Mouse (Mus musculus) retina, adult 2 months (tissue): Measurements from ENCODE around the gene Atp8b2.
A peak's percentile ranks its signal among the peaks of the same experiment; 100 is the strongest.

Source experiments
- DNase-seq: peaks from one replicate; pipeline ENCODE4 v3.0.0-alpha.2; 2012; ENCODE audit warnings: low read depth, low spot score

The Atp8b2 gene

GRCm38 (mm10) chr3:89959435-89959834 lies 3.9 kb downstream of the Atp8b2 start:
- no peak for DNase-seq

- DNase-seq, result no peak
Observed at GRCm38 (mm10) chr3:89957880-89958279, 5.4 kb downstream of the Atp8b2 start.

- no peak for DNase-seq
Observed at GRCm38 (mm10) chr3:89956177-89956971, 6.9 kb downstream of the Atp8b2 start.

GRCm38 (mm10) chr3:89953420-89953819 lies 9.9 kb downstream of the Atp8b2 start:
- peak; percentile 50 for DNase-seq

- DNase-seq, result no peak
Observed at GRCm38 (mm10) chr3:89948655-89949054, 14.7 kb downstream of the Atp8b2 start.

GRCm38 (mm10) chr3:89948021-89948420 lies 15.3 kb downstream of the Atp8b2 start:
- DNase-seq, result no peak

GRCm38 (mm10) chr3:89945026-89945425 lies 18.3 kb downstream of the Atp8b2 start:
- no peak for DNase-seq

- no peak for DNase-seq
Observed at GRCm38 (mm10) chr3:89942894-89943293, 20.4 kb downstream of the Atp8b2 start.

GRCm38 (mm10) chr3:89936495-89936894 lies 26.8 kb downstream of the Atp8b2 start:
- DNase-seq, result no peak

GRCm38 (mm10) chr3:89932925-89933324 lies 30.4 kb downstream of the Atp8b2 start:
- DNase-seq, result no peak

- no peak for DNase-seq
Observed at GRCm38 (mm10) chr3:89928956-89929355, 34.4 kb downstream of the Atp8b2 start.

GRCm38 (mm10) chr3:89926440-89926839 lies 36.9 kb downstream of the Atp8b2 start:
- no peak for DNase-seq

GRCm38 (mm10) chr3:89920711-89921110 lies 42.6 kb downstream of the Atp8b2 start:
- no peak for DNase-seq

- DNase-seq, result no peak
Observed at GRCm38 (mm10) chr3:89917408-89917807, 45.9 kb downstream of the Atp8b2 start.

- DNase-seq, result no peak
Observed at GRCm38 (mm10) chr3:89916622-89917021, 46.7 kb downstream of the Atp8b2 start.

GRCm38 (mm10) chr3:89914700-89915099 lies 48.6 kb downstream of the Atp8b2 start:
- DNase-seq, result no peak

GRCm38 (mm10) chr3:89912543-89913391 lies 50.5 kb downstream of the Atp8b2 start, which contains the start of gene Il6ra:
Il6ra (minus strand) TSS chr3:89913196.
- DNase-seq, result peak; percentile 8

GRCm38 (mm10) chr3:89912108-89912542 lies 51.2 kb downstream of the Atp8b2 start:
- DNase-seq, result no peak

GRCm38 (mm10) chr3:89911207-89911606 lies 52.1 kb downstream of the Atp8b2 start:
- no peak for DNase-seq

GRCm38 (mm10) chr3:89909703-89910542 lies 53.4 kb downstream of the Atp8b2 start:
- no peak for DNase-seq

GRCm38 (mm10) chr3:89908836-89909235 lies 54.5 kb downstream of the Atp8b2 start:
- DNase-seq, result no peak

GRCm38 (mm10) chr3:89907846-89908245 lies 55.5 kb downstream of the Atp8b2 start:
- no peak for DNase-seq
